Mouse (Mus musculus): ENCODE data around the gene Icam5. TPM values are rescaled to one million over a fixed set of nuclear protein-coding genes. Genes with fewer than 3 reads are reported as not detected.
"Not testable (repeated sequence)": the region's sequence is repeated elsewhere in the genome, so short reads cannot be mapped to it uniquely, and the experiment has no call there.

The Icam5 gene
- total RNA-seq, 2 experiments from 2014 or later = not detected

DNA sequence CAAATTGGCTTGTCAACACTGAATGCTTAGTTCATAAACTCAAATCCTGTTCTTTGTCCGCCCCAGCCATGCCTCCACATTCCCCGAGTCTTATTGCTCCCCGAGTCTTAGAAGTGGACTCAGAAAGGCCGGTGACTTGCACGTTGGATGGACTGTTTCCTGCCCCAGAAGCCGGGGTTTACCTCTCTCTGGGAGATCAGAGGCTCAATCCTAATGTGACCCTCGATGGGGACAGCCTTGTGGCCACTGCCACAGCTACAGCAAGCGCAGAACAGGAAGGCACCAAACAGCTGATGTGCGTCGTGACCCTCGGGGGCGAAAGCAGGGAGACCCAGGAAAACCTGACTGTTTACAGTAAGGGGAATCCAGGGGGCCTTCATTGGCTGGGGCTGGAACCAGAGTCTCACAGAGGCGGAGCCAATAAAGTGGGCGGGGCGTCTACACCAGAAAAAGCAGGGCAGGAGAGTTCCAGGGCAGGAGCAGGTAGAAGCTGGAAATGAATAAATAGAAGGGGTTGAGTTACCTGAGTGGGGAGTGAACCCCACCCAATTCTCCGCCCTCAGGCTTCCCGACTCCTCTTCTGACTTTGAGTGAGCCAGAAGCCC, 2.7 kb downstream of the Icam5 start:
- DNase-seq (ENCODE audit: low spot score) = no peak

DNA sequence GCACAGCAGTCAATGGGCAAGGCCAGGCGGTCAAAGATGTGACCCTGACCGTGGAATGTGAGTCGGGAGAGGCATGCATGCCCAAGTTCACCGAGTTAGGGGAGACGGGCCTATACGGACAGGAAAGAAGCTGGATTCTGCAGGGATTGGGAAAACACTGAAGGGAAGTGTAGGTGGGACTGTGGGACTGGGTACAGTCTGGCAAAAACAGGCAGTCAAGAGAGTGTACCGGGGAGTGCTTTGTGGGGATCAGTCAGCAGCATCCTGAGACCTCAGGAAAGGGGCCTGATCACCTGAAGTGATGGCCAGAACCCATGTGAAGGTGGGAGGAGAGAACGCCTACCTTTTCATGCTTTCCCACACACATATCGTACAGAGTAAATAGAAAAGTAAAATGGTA, 3.7 kb downstream of the Icam5 start:
- no peak for DNase-seq (ENCODE audit: low spot score)

GRCm38 (mm10) chr9:21036161-21036560, 4.3 kb downstream of the Icam5 start:
- DNase-seq (ENCODE audit: low spot score) = no peak

DNA sequence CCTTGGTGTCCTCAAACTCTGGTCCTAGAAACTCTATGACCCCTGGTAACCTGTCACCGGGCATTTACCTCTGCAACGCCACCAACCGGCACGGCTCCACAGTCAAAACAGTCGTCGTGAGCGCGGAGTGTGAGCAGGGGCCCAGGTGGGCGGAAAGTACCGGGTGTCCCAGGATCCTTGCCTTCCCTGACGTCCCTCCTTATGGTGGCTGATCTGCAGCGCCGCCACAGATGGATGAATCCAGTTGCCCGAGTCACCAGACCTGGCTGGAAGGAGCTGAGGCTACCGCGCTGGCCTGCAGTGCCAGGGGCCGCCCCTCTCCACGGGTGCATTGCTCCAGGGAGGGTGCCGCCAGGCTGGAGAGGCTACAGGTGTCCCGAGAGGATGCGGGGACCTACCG, 4.8 kb downstream of the Icam5 start:
- DNase-seq (ENCODE audit: low spot score) = no peak

- DNase-seq (ENCODE audit: low spot score) = no peak
Observed at GRCm38 (mm10) chr9:21037481-21037891, 5.6 kb downstream of the Icam5 start.

DNA sequence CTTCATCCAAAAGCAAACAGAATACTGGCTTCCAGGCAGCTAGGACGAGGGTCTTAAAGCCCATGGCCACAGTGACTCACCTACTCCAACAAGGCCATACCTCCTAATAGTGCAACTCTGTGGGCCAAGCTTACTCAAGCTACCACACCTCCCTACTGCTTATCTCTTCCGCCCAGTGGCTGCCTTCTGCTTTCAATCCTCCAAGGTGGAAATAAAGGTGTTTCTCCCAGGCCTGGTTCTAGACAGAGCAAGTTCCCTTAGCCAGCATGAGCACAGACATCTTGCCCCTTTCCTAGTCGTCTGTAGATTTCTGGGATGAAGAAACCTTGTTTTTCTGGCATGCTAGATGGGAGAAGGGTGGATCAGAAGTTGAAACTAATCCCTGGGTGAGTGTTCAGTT, 7.9 kb downstream of the Icam5 start:
- no peak for DNase-seq (ENCODE audit: low spot score)

GRCm38 (mm10) chr9:21041308-21041707, 9.4 kb downstream of the Icam5 start:
- DNase-seq (ENCODE audit: low spot score) = no peak

GRCm38 (mm10) chr9:21043563-21043962, 11.7 kb downstream of the Icam5 start:
- no peak for DNase-seq (ENCODE audit: low spot score)

GRCm38 (mm10) chr9:21044785-21045184, 12.9 kb downstream of the Icam5 start:
- DNase-seq (ENCODE audit: low spot score) = not testable (repeated sequence)

GRCm38 (mm10) chr9:21045235-21045634, 13.4 kb downstream of the Icam5 start:
- DNase-seq (ENCODE audit: low spot score) = no peak

DNA sequence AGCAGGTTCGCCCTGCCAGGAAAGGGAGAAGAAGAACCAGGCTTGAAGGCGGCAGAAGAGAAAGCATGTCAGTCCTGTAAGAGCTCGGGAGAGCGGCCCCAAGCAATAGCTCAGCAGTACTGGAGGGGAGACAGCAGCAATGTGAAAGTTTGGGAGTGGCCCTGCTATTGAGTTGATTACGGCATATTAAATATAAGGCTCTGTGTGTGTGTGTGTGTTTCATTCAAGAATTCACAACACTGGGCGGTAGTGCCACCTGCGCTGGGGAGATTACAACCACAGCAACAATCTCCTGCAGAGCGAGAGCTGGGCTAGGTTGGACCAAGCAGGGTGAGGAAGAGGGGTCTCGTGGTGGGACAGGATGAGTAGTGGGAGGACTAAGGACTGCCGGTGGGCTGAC, 19.7 kb downstream of the Icam5 start:
- no peak for DNase-seq (ENCODE audit: low spot score)

GRCm38 (mm10) chr9:21062928-21063327, 31.1 kb downstream of the Icam5 start:
- DNase-seq (ENCODE audit: low spot score) = no peak

GRCm38 (mm10) chr9:21067006-21067684, 35.3 kb downstream of the Icam5 start, which contains the start of gene Zglp1:
Gene Zglp1 (minus strand): TSS chr9:21067093.
- DNase-seq (ENCODE audit: low spot score) = no peak

DNA sequence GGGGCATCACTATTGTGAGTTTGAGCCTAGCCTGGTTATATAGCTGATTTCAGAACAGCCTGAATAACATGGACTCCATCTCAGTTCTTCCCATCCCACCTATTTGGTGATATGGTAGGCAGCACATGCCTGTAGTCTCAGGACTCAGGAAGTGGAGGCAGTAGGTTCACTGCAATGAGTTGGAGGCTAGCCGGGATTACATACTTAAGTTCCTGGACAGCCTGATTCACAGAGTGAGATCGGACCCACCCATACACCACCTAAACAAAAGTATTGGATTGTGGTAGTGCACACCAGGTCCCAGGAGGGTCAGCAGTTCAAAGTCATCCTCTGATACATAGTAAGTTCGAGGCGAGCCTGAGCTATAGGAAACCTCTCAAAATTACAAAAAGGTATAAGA, 40.8 kb downstream of the Icam5 start:
- no peak for DNase-seq (ENCODE audit: low spot score)

DNA sequence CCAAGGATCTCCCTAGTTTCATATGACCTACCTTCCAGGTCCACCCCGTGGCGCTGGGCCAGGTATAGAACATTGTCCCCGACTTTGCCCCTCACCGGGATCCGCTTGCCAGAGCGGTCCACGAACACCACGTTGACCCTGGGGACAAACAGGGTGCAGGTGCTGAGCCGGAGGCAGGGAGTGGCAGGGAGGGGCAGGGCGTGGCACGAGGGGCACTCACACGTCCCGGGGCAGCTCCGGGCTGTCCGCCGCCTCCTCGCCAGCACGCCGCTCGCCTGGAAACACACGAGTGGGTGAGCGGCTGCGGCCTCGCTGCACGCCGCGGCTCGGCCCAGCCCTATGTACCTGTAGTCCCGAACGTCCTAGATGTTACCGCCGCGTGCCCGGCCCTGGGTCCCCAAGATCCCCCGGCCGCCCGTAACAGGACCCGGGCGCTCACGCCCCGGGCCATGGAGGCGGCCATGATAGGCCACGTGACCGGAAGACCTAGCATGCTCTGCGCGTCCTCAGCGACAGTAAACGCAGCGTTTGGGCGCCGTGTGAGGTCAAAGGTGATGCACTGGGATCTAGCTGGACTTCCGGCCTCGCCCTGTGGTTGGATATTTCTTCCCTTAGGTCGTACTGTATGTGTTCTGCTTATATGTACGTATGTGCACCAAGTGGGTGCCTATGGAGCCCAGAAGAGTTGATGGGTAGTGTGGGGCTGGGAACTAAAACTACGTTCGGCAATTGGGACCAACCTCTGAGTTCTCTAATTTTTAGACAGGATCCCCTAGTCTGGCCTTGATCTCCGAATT, 41.4 kb downstream of the Icam5 start, which contains the start of the genes Gm49373 and Fdx1l:
Gm49373 (minus strand) TSS at position 53 of the 797 bp plus-strand sequence.
Fdx1l (minus strand) TSS at position 571 of the 797 bp plus-strand sequence.
- DNase-seq (ENCODE audit: low spot score) = peak; percentile 90

DNA sequence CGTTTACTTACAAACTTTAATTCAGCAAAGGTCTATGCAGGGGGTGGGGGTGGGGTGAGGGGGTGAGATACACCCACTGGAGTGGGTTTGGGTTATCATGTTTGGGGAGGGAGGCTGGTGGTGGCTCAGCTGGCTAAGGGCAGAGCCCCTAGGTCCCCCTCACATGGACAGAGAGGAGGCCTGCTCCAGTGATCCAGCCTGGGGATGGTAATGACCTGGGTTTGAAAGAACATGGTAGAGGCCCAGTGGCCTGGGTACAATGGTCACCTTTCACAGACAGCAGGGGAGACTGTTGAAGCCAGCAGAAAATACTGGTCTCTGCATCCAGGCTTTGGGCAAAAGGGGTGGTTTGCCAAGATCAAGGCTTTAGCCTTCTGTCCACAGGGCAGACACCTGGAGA, 42.3 kb downstream of the Icam5 start:
- DNase-seq (ENCODE audit: low spot score) = no peak

- no peak for DNase-seq (ENCODE audit: low spot score)
Observed at GRCm38 (mm10) chr9:21075625-21076024, 43.8 kb downstream of the Icam5 start.

DNA sequence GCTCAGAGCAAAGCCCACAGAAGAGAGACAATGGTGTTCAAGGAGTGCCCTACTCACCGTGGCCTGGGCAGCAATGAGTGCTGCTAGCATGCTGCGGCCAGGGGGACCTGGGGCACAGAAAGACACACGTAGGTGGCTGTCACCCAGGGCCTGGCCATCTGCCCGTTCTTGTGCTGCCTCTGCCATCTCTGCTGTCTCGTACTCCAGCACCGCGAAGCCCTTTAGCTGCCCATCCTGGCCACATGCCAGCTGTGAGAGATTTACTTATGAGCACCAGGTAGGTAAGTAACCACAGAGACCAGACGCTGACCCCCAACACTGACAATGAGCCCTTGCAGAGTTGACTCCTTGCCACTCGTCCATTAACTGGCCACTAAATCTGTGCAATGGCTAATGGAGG, 49.3 kb downstream of the Icam5 start:
- DNase-seq (ENCODE audit: low spot score) = no peak

DNA sequence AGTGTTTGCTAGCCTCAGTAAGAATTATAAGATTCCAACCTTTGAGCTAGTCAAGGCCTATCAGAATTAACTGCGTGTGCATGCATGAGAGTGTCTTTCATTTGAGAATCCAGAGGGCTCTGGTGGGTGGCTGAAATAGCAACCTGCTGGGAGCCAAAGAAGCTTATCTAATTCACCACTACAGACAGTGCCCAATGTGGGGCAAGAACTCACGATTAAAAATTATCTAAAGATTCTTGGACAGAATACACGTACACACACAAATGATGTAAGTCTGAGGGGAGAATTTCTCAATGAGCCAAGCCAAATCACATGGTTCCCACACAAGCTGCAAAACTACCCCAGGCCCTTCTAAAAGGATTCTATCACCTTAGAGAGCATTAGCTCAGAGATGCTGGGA, 51.5 kb downstream of the Icam5 start:
- no peak for DNase-seq (ENCODE audit: low spot score)

All from gastrocnemius, adult 18-20 months (tissue).